In the genomic region with DNA sequence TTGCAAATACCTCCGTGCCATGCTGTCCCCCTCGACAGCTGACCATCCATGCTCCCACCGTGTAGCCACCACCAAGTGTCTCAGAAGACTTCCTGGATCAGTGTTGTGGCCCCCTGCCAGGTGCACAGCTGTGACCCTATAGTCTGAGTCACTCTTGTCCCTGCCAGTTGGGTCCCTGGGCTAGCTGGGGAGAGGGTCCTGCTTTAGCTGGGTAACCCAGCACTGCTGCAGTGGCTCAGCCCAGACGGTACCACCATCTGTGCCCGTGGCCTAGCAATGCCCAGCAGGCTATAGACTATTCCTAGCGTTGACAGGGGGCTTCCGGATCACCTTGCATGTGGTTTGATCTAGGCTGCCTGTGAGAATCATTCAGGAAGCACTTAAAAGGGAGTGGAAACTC, we compare ENCODE assay signal across 24 mouse cellular contexts. TPM values are rescaled to one million over a fixed set of nuclear protein-coding genes. Genes with fewer than 3 reads are reported as not detected.
DNase-seq lines count a peak whose midpoint lies in the region; ATAC-seq and TF ChIP-seq lines count a peak whose summit lies in the region.
"Had no signal": no experiment of that assay in that cellular context is flagged by ENCODE, and none has a peak within 500 bp of the region (broad histone marks: within the 10 kb centered on the region; RNA-seq: fewer than 3 reads in every experiment).

No protein-coding gene starts in this region.

- H3K9ac ChIP-seq in hindbrain, postnatal 0 days (replicated peaks; ENCODE audit: low read length), result no peak overlapping the region
- no peak overlapping the region for H3K9ac ChIP-seq in hindbrain, embryonic 12.5 days
- no peak overlapping the region for H3K9ac ChIP-seq in midbrain, embryonic 13.5 days (replicated peaks)
- H3K9ac ChIP-seq in midbrain, embryonic 15.5 days, result no peak overlapping the region
- no peak overlapping the region for H3K9ac ChIP-seq in intestine, postnatal 0 days (ENCODE audit: low read depth, low read length)
- H3K9ac ChIP-seq: forebrain, postnatal 0 days; hindbrain, embryonic 14.5 days; midbrain, embryonic 12.5 days; neural tube, embryonic 12.5 days had no signal

- H3K36me3 ChIP-seq in hindbrain, postnatal 0 days (ENCODE audit: insufficient read depth, low read length), result no peaks in the 10 kb centered on the region
- no peaks in the 10 kb centered on the region for H3K36me3 ChIP-seq in hindbrain, embryonic 12.5 days
- no peaks in the 10 kb centered on the region for H3K36me3 ChIP-seq in midbrain, embryonic 13.5 days
- H3K36me3 ChIP-seq in midbrain, embryonic 15.5 days (replicated peaks), result no peaks in the 10 kb centered on the region
- no peaks in the 10 kb centered on the region for H3K36me3 ChIP-seq in intestine, postnatal 0 days (ENCODE audit: control insufficient read depth, insufficient read depth)
- H3K36me3 ChIP-seq: midbrain, embryonic 12.5 days; neural tube, embryonic 12.5 days had no signal

- no peak overlapping the region for H3K4me3 ChIP-seq in hindbrain, postnatal 0 days (ENCODE audit: low read length)
- no peak overlapping the region for H3K4me3 ChIP-seq in hindbrain, embryonic 12.5 days
- no peak overlapping the region for H3K4me3 ChIP-seq in midbrain, embryonic 13.5 days (replicated peaks)
- H3K4me3 ChIP-seq in midbrain, embryonic 15.5 days, result no peak overlapping the region
- H3K4me3 ChIP-seq in intestine, postnatal 0 days (ENCODE audit: low read depth, low read length), result no peak overlapping the region
- H3K4me3 ChIP-seq: midbrain, embryonic 12.5 days; neural tube, embryonic 12.5 days had no signal

- WGBS in hindbrain, postnatal 0 days, result 60% methylated on average over 7 of the region's 7 CpGs
- WGBS in hindbrain, embryonic 12.5 days, result 67% methylated on average over 7 of the region's 7 CpGs
- WGBS in midbrain, embryonic 13.5 days, result 76% methylated on average over 7 of the region's 7 CpGs
- WGBS in midbrain, embryonic 15.5 days, result 71% methylated on average over 7 of the region's 7 CpGs
- 79% methylated on average over 7 of the region's 7 CpGs for whole genome bisulfite sequencing in intestine, postnatal 0 days

- H3K4me1 ChIP-seq in hindbrain, postnatal 0 days (ENCODE audit: insufficient read depth, low read length), result no peaks in the 10 kb centered on the region
- H3K4me1 ChIP-seq in hindbrain, embryonic 12.5 days, result no peaks in the 10 kb centered on the region
- no peaks in the 10 kb centered on the region for H3K4me1 ChIP-seq in midbrain, embryonic 13.5 days (replicated peaks)
- no peaks in the 10 kb centered on the region for H3K4me1 ChIP-seq in midbrain, embryonic 15.5 days
- H3K4me1 ChIP-seq in intestine, postnatal 0 days (replicated peaks; ENCODE audit: control insufficient read depth, insufficient read depth, low read length), result no peaks in the 10 kb centered on the region
- H3K4me1 ChIP-seq: midbrain, embryonic 12.5 days; neural tube, embryonic 12.5 days had no signal

- peak; percentile 35; the same call in 1 of the 2 replicates for ATAC-seq in hindbrain, postnatal 0 days
- ATAC-seq in hindbrain, embryonic 12.5 days (ENCODE audit: low FRiP score), result no peak
- ATAC-seq in midbrain, embryonic 13.5 days, result peak; percentile 55; the same call in 1 of the 2 replicates
- ATAC-seq in midbrain, embryonic 15.5 days (replicated peaks), result no peak
- no peak for ATAC-seq in intestine, postnatal 0 days
- ATAC-seq: CD4-positive, CD25-positive, alpha-beta regulatory T cell, adult 4 months; forebrain, postnatal 0 days had no signal

- H3K4me2 ChIP-seq in hindbrain, postnatal 0 days (ENCODE audit: low read depth, low read length), result no peak overlapping the region
- no peak overlapping the region for H3K4me2 ChIP-seq in hindbrain, embryonic 12.5 days (replicated peaks)
- no peak overlapping the region for H3K4me2 ChIP-seq in midbrain, embryonic 13.5 days (replicated peaks)
- no peak overlapping the region for H3K4me2 ChIP-seq in midbrain, embryonic 15.5 days
- H3K4me2 ChIP-seq in intestine, postnatal 0 days (replicated peaks; ENCODE audit: low read depth), result no peak overlapping the region
- H3K4me2 ChIP-seq: heart, embryonic 11.5 days; hindbrain, embryonic 14.5 days; midbrain, embryonic 12.5 days; neural tube, embryonic 12.5 days had no signal

- H3K9me3 ChIP-seq in hindbrain, postnatal 0 days (ENCODE audit: low read length), result no peaks in the 10 kb centered on the region
- no peaks in the 10 kb centered on the region for H3K9me3 ChIP-seq in hindbrain, embryonic 12.5 days (replicated peaks)
- no peaks in the 10 kb centered on the region for H3K9me3 ChIP-seq in midbrain, embryonic 13.5 days
- no peaks in the 10 kb centered on the region for H3K9me3 ChIP-seq in midbrain, embryonic 15.5 days
- no peaks in the 10 kb centered on the region for H3K9me3 ChIP-seq in intestine, postnatal 0 days (ENCODE audit: control insufficient read depth)
- H3K9me3 ChIP-seq: midbrain, embryonic 12.5 days; neural tube, embryonic 12.5 days had no signal

- peak; percentile 49 to 65 for DNase-seq in cerebellum, postnatal 10 days
- DNase-seq in cerebellum, postnatal 36 days, result no peak
- no peak for DNase-seq in hindbrain, postnatal 0 days (ENCODE audit: low spot score)
- no peak for DNase-seq in kidney, adult 11 months
- DNase-seq: adrenal gland, postnatal 14 days; cerebellum, adult 2 months; forebrain, postnatal 0 days; heart, postnatal 10 days; kidney, adult 9 months; kidney, postnatal 36 days; lung, adult 2 months; lung, postnatal 14 days; retina, postnatal 1 day; right cerebral cortex, postnatal 25 days; thymus, postnatal 14 days had no signal

- no peak overlapping the region for H3K27ac ChIP-seq in hindbrain, postnatal 0 days
- H3K27ac ChIP-seq in hindbrain, embryonic 12.5 days, result no peak overlapping the region
- no peak overlapping the region for H3K27ac ChIP-seq in midbrain, embryonic 13.5 days
- H3K27ac ChIP-seq in midbrain, embryonic 15.5 days, result no peak overlapping the region
- H3K27ac ChIP-seq in intestine, postnatal 0 days (ENCODE audit: low read depth, low read length), result no peak overlapping the region
- H3K27ac ChIP-seq: hindbrain, embryonic 14.5 days; midbrain, embryonic 12.5 days; neural tube, embryonic 12.5 days had no signal

- no peak for TF ChIP-seq CTCF in hindbrain, postnatal 0 days (IDR thresholded peaks at IDR 0.05; ENCODE audit: low read depth)
- TF ChIP-seq CTCF in intestine, postnatal 0 days (IDR thresholded peaks at IDR 0.05; ENCODE audit: low read depth), result no peak

- H3K27me3 ChIP-seq in hindbrain, postnatal 0 days (ENCODE audit: insufficient read depth, low read length), result no peaks in the 10 kb centered on the region
- no peaks in the 10 kb centered on the region for H3K27me3 ChIP-seq in hindbrain, embryonic 12.5 days
- no peaks in the 10 kb centered on the region for H3K27me3 ChIP-seq in midbrain, embryonic 13.5 days
- no peaks in the 10 kb centered on the region for H3K27me3 ChIP-seq in midbrain, embryonic 15.5 days (replicated peaks)
- no peaks in the 10 kb centered on the region for H3K27me3 ChIP-seq in intestine, postnatal 0 days (replicated peaks; ENCODE audit: control insufficient read depth, insufficient read depth, low read length)
- H3K27me3 ChIP-seq: midbrain, embryonic 12.5 days; neural tube, embryonic 12.5 days had no signal

RNA-seq across cellular contexts. Expression of a gene that starts 21.2 kb away (rescaled TPM):
- total RNA-seq in hindbrain, postnatal 0 days (2014; rRNA removed), result 2.4 and 4.0 TPM in 2 replicates
- polyA plus RNA-seq in hindbrain, postnatal 0 days (2015; fragmentation: Nextera tagmentation; extraction: Ambion mirVana), result 8.2 and 9.1 TPM in 2 replicates
- polyA plus RNA-seq in hindbrain, embryonic 12.5 days (2016; fragmentation: Nextera tagmentation; extraction: Ambion mirVana), result 24.2 and 24.7 TPM in 2 replicates
- 7.9 and 9.7 TPM in 2 replicates for polyA plus RNA-seq in midbrain, embryonic 13.5 days (2015; fragmentation: Nextera tagmentation; extraction: Ambion mirVana)
- 6.1 and 7.2 TPM in 2 replicates for polyA plus RNA-seq in midbrain, embryonic 15.5 days (2015; fragmentation: Nextera tagmentation; extraction: Ambion mirVana)
- 6.6 and 6.8 TPM in 2 replicates for polyA plus RNA-seq in intestine, postnatal 0 days (2015; fragmentation: Nextera tagmentation; extraction: Ambion mirVana)

Comparison
In these comparisons a context has a peak if more than half of its experiments do, and no peak if none do; other contexts are left out.
1. DNase-seq: peak in cerebellum, postnatal 10 days (2 of 2); none in cerebellum, postnatal 36 days (0 of 2), hindbrain, postnatal 0 days (single experiment) and kidney, adult 11 months (single experiment).
2. ATAC-seq: peak in hindbrain, postnatal 0 days (single experiment) and midbrain, embryonic 13.5 days (single experiment); none in hindbrain, embryonic 12.5 days (single experiment), midbrain, embryonic 15.5 days (single experiment) and intestine, postnatal 0 days (single experiment).